Mouse (Mus musculus): Measurements from ENCODE around the gene Rimbp2. TPM values are rescaled to one million over a fixed set of nuclear protein-coding genes. Genes with fewer than 3 reads are reported as not detected.

Gene Rimbp2
- total and polyA plus RNA-seq, 3 experiments, result not detected

DNA sequence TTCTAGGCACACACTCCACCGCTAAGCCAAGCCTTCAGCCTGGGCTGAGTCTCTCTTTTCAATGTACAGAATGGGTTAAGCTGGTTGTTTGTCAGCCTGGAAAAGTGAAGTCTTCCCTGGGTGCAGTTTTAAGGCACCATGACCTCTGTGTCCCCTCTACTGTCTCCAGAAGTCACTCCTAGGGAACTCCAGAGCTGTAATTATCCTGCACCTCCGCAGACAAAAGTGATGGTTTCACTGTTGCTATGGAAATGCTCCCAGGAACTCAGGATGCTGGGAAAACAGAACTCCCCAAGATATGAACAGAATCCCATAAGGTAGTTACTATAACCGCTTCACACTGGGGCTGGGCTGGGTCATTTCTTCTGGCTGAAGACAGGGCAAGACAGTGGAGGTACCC is 130.4 kb downstream of the Rimbp2 start:
- Histone ChIP-seq H3K79me2 (replicated peaks; ENCODE audit: control insufficient read depth, extremely low read depth, insufficient read depth, poor library complexity, severe bottlenecking) (no peaks in the 10 kb centered on the region), H3K9me3 (replicated peaks; ENCODE audit: low read length) (peaks cover 88% of the 10 kb centered on the region), H3K9ac (ENCODE audit: insufficient read depth, low read depth) (no peak overlapping the region), H3K4me2 (ENCODE audit: insufficient read depth, low read depth, poor library complexity, severe bottlenecking) (no peak overlapping the region), H3K4me3 (replicated peaks in 1 of 3; ENCODE audit: low read depth in 2 of 3, low read length in 2 of 3, poor library complexity in 1 of 3) (no peak overlapping the region), H3K27me3 (replicated peaks) (no peaks in the 10 kb centered on the region), H3K36me3 (replicated peaks in 1 of 2; ENCODE audit: control insufficient read depth in 1 of 2, insufficient read depth in 1 of 2, low read length in 1 of 2) (no peaks in the 10 kb centered on the region), H3K4me1 (ENCODE audit: control insufficient read depth in 1 of 2, insufficient read depth in 2 of 2) (no peaks in the 10 kb centered on the region), H3K27ac (ENCODE audit: insufficient read depth, low read depth) (no peak overlapping the region)
- TF ChIP-seq MAFK (IDR thresholded peaks at IDR 0.05; ENCODE audit: insufficient replicate concordance, low read length), result no peak
- TF ChIP-seq MEF2A (IDR thresholded peaks at IDR 0.05; ENCODE audit: borderline replicate concordance, low read depth, low read length), result no peak
- no peak for TF ChIP-seq POLR2AphosphoS2 (IDR thresholded peaks at IDR 0.05; ENCODE audit: low read depth, low read length)
- TF ChIP-seq NELFE (IDR thresholded peaks at IDR 0.05; ENCODE audit: low read depth, low read length), result no peak
- TF ChIP-seq JUND (conservative IDR thresholded peaks at IDR 0.05; ENCODE audit: low read depth, low read length), result no peak
- no peak for TF ChIP-seq POLR2A (IDR thresholded peaks at IDR 0.05; ENCODE audit: low read depth, low read length)
- no peak for TF ChIP-seq HCFC1 (IDR thresholded peaks at IDR 0.05; ENCODE audit: low read depth, low read length)
- no peak for TF ChIP-seq ZKSCAN1 (IDR thresholded peaks at IDR 0.05; ENCODE audit: borderline replicate concordance, low read depth, low read length)
- TF ChIP-seq CHD2 (IDR thresholded peaks at IDR 0.05; ENCODE audit: low read length), result no peak
- no peak for TF ChIP-seq USF1 (IDR thresholded peaks at IDR 0.05; ENCODE audit: low read depth, low read length)
- dilution Hi-C loops (cut with MboI; ENCODE audit: extremely low pct_ligation_motif_present, extremely low pct_unique_long_range_greater_than_20kb, low sequenced_read_pairs), result no loop called here
- no peak for DNase-seq (ENCODE audit: extremely low read depth)
- in situ Hi-C loops (cut with MboI; ENCODE audit: low pct_ligation_motif_present, low pct_unique_long_range_greater_than_20kb, low sequenced_read_pairs), result no loop called here

DNA sequence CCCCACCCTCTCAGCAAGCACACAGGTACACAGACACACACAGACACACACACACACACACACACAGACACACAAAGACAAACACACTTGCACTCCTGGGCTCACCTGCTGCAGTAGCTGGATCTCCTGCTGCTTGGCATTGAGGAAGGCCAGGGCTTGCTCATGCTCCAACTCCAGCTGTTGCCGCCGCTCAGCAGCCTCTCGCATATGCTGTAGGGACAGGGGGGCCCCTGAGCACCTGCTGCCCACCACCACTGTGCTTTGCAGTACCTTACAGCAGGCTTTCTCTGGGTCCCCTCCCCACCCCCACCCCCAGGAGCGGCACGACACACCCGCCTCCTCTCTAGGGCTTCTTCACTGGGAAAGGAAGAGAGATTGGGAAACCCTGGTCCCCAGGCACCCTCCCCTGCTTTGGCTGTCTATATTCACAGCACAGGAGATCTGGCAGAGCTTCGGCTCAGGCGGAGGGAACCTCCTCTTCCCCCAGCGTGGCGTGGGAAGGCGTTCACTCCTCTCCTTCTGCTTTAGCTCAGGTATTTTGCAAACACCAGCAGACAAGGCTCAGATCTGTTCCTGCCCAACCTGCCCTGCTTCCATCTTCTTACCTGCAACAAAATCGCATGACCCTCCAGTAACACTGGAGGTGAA is 133.5 kb downstream of the Rimbp2 start:
- Histone ChIP-seq H3K27ac (ENCODE audit: insufficient read depth, low read depth) (no peak overlapping the region), H3K36me3 (replicated peaks in 1 of 2; ENCODE audit: control insufficient read depth in 1 of 2, insufficient read depth in 1 of 2, low read length in 1 of 2) (no peaks in the 10 kb centered on the region), H3K4me1 (ENCODE audit: control insufficient read depth in 1 of 2, insufficient read depth in 2 of 2) (no peaks in the 10 kb centered on the region), H3K9me3 (replicated peaks; ENCODE audit: low read length) (peaks cover 89% of the 10 kb centered on the region), H3K27me3 (replicated peaks) (no peaks in the 10 kb centered on the region), H3K4me3 (replicated peaks in 1 of 3; ENCODE audit: low read depth in 2 of 3, low read length in 2 of 3, poor library complexity in 1 of 3) (no peak overlapping the region), H3K79me2 (replicated peaks; ENCODE audit: control insufficient read depth, extremely low read depth, insufficient read depth, poor library complexity, severe bottlenecking) (no peaks in the 10 kb centered on the region), H3K4me2 (ENCODE audit: insufficient read depth, low read depth, poor library complexity, severe bottlenecking) (no peak overlapping the region), H3K9ac (ENCODE audit: insufficient read depth, low read depth) (no peak overlapping the region)
- in situ Hi-C loops (cut with MboI; ENCODE audit: low pct_ligation_motif_present, low pct_unique_long_range_greater_than_20kb, low sequenced_read_pairs) (no loop called here), dilution Hi-C loops (cut with MboI; ENCODE audit: extremely low pct_ligation_motif_present, extremely low pct_unique_long_range_greater_than_20kb, low sequenced_read_pairs) (no loop called here)
- TF ChIP-seq NELFE (IDR thresholded peaks at IDR 0.05; ENCODE audit: low read depth, low read length) (no peak), JUN (IDR thresholded peaks at IDR 0.05; ENCODE audit: insufficient read depth, low read depth, low read length) (no peak), RAD21 (IDR thresholded peaks at IDR 0.05; ENCODE audit: low read depth, low read length) (no peak), UBTF (IDR thresholded peaks at IDR 0.05; ENCODE audit: low read depth, low read length) (no peak), KAT2A (IDR thresholded peaks at IDR 0.05; ENCODE audit: insufficient replicate concordance, low read length) (no peak), MAFK (IDR thresholded peaks at IDR 0.05; ENCODE audit: insufficient replicate concordance, low read length) (no peak), BHLHE40 (IDR thresholded peaks at IDR 0.05; ENCODE audit: low read depth, low read length) (no peak), CHD2 (IDR thresholded peaks at IDR 0.05; ENCODE audit: low read length) (no peak), MAZ (IDR thresholded peaks at IDR 0.05; ENCODE audit: low read depth, low read length) (no peak), ETS1 (conservative IDR thresholded peaks at IDR 0.05; ENCODE audit: low read depth, low read length) (no peak), NRF1 (IDR thresholded peaks at IDR 0.05; ENCODE audit: low read depth, low read length) (no peak), GABPA (IDR thresholded peaks at IDR 0.05; ENCODE audit: insufficient replicate concordance, low read depth, low read length) (no peak), EP300 (IDR thresholded peaks at IDR 0.05; ENCODE audit: low read length) (no peak), IRF4 (IDR thresholded peaks at IDR 0.05; ENCODE audit: low read depth, low read length) (no peak), MYC (IDR thresholded peaks at IDR 0.05; ENCODE audit: low read depth, low read length) (no peak), USF2 (conservative IDR thresholded peaks at IDR 0.05; ENCODE audit: low read depth, low read length) (no peak), SMC3 (IDR thresholded peaks at IDR 0.05; ENCODE audit: low read depth, low read length) (no peak), E2F4 (IDR thresholded peaks at IDR 0.05; ENCODE audit: insufficient replicate concordance, low read depth, low read length) (no peak), TCF12 (IDR thresholded peaks at IDR 0.05; ENCODE audit: low read depth, low read length) (no peak)
- no peak for DNase-seq (ENCODE audit: extremely low read depth)
